Mouse (Mus musculus): Measurements from ENCODE around the gene Olfr522. TPM values are rescaled to one million over a fixed set of nuclear protein-coding genes. Genes with fewer than 3 reads are reported as not detected.

Gene Olfr522
- total RNA-seq, 2 experiments from 2014 or later, result not detected

GRCm38 (mm10) chr7:140121338-140121910 lies 43.1 kb downstream of the Olfr522 start:
- intact Hi-C loops (cut with DNase I; ENCODE audit: low total_unique reads), result no loop called here
- no peak for DNase-seq

GRCm38 (mm10) chr7:140120484-140120883 lies 44.1 kb downstream of the Olfr522 start:
- intact Hi-C loops (cut with DNase I; ENCODE audit: low total_unique reads), result no loop called here
- DNase-seq, result no peak

- intact Hi-C loops (cut with DNase I; ENCODE audit: low total_unique reads), result no loop called here
- DNase-seq, result peak; percentile 92
These were observed 48.1 kb downstream of the Olfr522 start, which contains the start of gene Echs1 for GRCm38 (mm10) chr7:140116329-140117054. Gene Echs1 (minus strand): TSS chr7:140116476.

GRCm38 (mm10) chr7:140115583-140116328 lies 48.8 kb downstream of the Olfr522 start, which contains the start of gene Paox:
Gene Paox (plus strand): TSS chr7:140115799.
- peak; percentile 41 for DNase-seq
- intact Hi-C loops (cut with DNase I; ENCODE audit: low total_unique reads), result no loop called here

GRCm38 (mm10) chr7:140111943-140112342 lies 52.6 kb downstream of the Olfr522 start:
- DNase-seq, result no peak
- intact Hi-C loops (cut with DNase I; ENCODE audit: low total_unique reads), result no loop called here

Other genes starting within 250 kb of the Olfr522 start
- not detected for gene Utf1, start 221.0 kb downstream of the Olfr522 start, total RNA-seq (2021)
- not detected for gene 6430531B16Rik, start 186.0 kb downstream of the Olfr522 start, total RNA-seq (2021)
- gene Adam8, start 172.2 kb downstream of the Olfr522 start, total RNA-seq (2021), result under 1 TPM; 0.59 to 0.75 TPM
- 1 to 10 TPM; 6.9 to 7.4 TPM for gene Zfp511, start 128.4 kb downstream of the Olfr522 start, total RNA-seq (2021)
- gene Tubgcp2, start 128.1 kb downstream of the Olfr522 start, total RNA-seq (2021), result 10 to 100 TPM; 16.3 to 18.1 TPM
- not detected for gene Msx3, start 115.7 kb downstream of the Olfr522 start, total RNA-seq (2021)
- under 1 TPM; 0.31 to 0.53 TPM for gene Caly, start 82.2 kb downstream of the Olfr522 start, total RNA-seq (2021)
- not detected for gene Prap1, start 71.4 kb downstream of the Olfr522 start, total RNA-seq (2021)
- gene Fuom, start 62.3 kb downstream of the Olfr522 start, total RNA-seq (2021), result 10 to 100 TPM; 33.6 to 43.7 TPM
- 1 to 10 TPM; 3.7 to 4.7 TPM for gene Paox, start 49.0 kb downstream of the Olfr522 start, total RNA-seq (2021)
- gene Echs1, start 48.3 kb downstream of the Olfr522 start, total RNA-seq (2021), result 100 to 1,000 TPM in 1 of 2 experiments, 10 to 100 TPM in 1; 91.8 to 114 TPM
- gene Mtg1, start 27.2 kb downstream of the Olfr522 start, total RNA-seq (2021), result 10 to 100 TPM; 22.9 to 23.6 TPM
- under 1 TPM; 0.23 to 0.47 TPM for gene Sprn, start 9.9 kb downstream of the Olfr522 start, total RNA-seq (2021)
- gene Olfr523, start 8.5 kb upstream of the Olfr522 start, total RNA-seq (2021), result not detected
- not detected for gene Olfr524, start 41.2 kb upstream of the Olfr522 start, total RNA-seq (2021)
- gene Cd163l1, start 53.5 kb upstream of the Olfr522 start, total RNA-seq (2021), result not detected
- gene 5830411N06Rik, start 82.5 kb upstream of the Olfr522 start, total RNA-seq (2021), result not detected
- gene Olfr525, start 156.1 kb upstream of the Olfr522 start, total RNA-seq (2021), result not detected
- gene Olfr527, start 169.3 kb upstream of the Olfr522 start, total RNA-seq (2021), result not detected
- gene Olfr60, start 196.9 kb upstream of the Olfr522 start, total RNA-seq (2021), result not detected
- gene Olfr530, start 211.6 kb upstream of the Olfr522 start, total RNA-seq (2021), result not detected
- gene Olfr531, start 238.2 kb upstream of the Olfr522 start, total RNA-seq (2021), result not detected

Data from gastrocnemius, postnatal 14 days (tissue).